Mouse (Mus musculus) C2C12 (cell line): ENCODE results near the gene Snrnp70.

Experiments
- CEBPB ChIP-seq: IDR thresholded peaks from one replicate; pipeline ENCODE4 v1.6.1; 2011; ENCODE audit warnings: low read depth, mild to moderate bottlenecking, control low read depth, moderate library complexity
- CTCF ChIP-seq: IDR thresholded peaks from one replicate; pipeline ENCODE4 v1.5.1; 2011; ENCODE audit not compliant: control insufficient read depth, insufficient read depth, insufficient read length
- FOSL1 ChIP-seq: IDR thresholded peaks from one replicate; pipeline ENCODE4 v1.8.0; 2011; ENCODE audit warnings: mild to moderate bottlenecking, low read length; ENCODE audit not compliant: poor library complexity, insufficient read depth, severe bottlenecking
- MAX ChIP-seq: IDR thresholded peaks from one replicate; pipeline ENCODE4 v1.6.1; 2011; ENCODE audit warnings: mild to moderate bottlenecking, control low read depth
- MYOD1 ChIP-seq: IDR thresholded peaks from one replicate; pipeline ENCODE4 v1.6.1; 2011; ENCODE audit warnings: low read depth; ENCODE audit not compliant: control insufficient read depth, insufficient read length
- MYOG ChIP-seq: IDR thresholded peaks from one replicate; pipeline ENCODE4 v1.6.1; 2011; ENCODE audit not compliant: control insufficient read depth, insufficient read length; ENCODE audit errors: extremely low read depth
- USF1 ChIP-seq: IDR thresholded peaks from one replicate; pipeline ENCODE4 v1.6.1; 2011; ENCODE audit warnings: low read depth, mild to moderate bottlenecking, control low read depth, moderate library complexity

DNA sequence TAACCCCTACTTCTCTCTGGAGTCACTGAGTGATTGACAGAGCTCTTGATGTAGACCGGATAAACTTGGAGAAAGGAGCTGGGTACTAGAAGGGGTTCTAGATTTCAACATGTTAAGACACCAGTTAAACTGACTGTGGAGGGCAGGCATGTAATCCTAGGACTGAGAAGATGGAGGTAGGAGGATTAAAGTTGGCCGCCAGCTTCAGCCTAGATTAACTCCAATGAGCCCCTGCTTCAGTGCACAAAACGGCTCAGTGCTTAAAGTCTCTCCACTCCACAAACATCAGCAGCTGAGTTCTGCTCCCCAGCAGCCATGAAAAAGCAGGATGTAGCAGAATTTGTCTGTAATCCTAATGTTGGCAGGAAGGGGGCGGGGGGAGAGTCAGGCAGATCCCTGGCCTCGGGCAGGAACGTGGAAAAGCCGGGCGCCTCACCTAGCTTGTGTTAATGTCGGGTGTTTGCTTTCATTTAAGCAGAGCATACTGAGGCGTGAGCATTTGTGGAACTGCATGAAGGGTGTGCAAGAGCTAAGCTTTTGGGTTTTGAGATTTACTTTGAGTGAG, 6.1 kb upstream of the Snrnp70 start:
- TF ChIP-seq CTCF (no peak), CEBPB (no peak), MYOG (no peak), USF1 (no peak), FOSL1 (no peak), MAX (no peak), MYOD1 (no peak)
